In genomic region chr4:45513340-45513739, GRCm38 (mm10) we compare ENCODE assay signal across 9 mouse cellular contexts. TPM values are rescaled to one million over a fixed set of nuclear protein-coding genes. Genes with fewer than 3 reads are reported as not detected.
DNase-seq lines count a peak whose midpoint lies in the region; ATAC-seq and TF ChIP-seq lines count a peak whose summit lies in the region.
"Had no signal": no experiment of that assay in that cellular context is flagged by ENCODE, and none has a peak within 500 bp of the region (broad histone marks: within the 10 kb centered on the region; RNA-seq: fewer than 3 reads in every experiment).

No protein-coding gene starts in this region.

- no peaks in the 10 kb centered on the region for H3K36me3 ChIP-seq in kidney, postnatal 0 days (ENCODE audit: insufficient read depth, low read length)
- no peaks in the 10 kb centered on the region for H3K36me3 ChIP-seq in embryonic facial prominence, embryonic 12.5 days
- no peaks in the 10 kb centered on the region for H3K36me3 ChIP-seq in midbrain, embryonic 16.5 days (ENCODE audit: control insufficient read depth, insufficient read depth, low read length)

- intact Hi-C loops in left cerebral cortex, postnatal 36 days (cut with DNase I) = no loop called here

- peak overlapping the region; percentile 83 for H3K27ac ChIP-seq in kidney, postnatal 0 days
- H3K27ac ChIP-seq in embryonic facial prominence, embryonic 12.5 days = 0 out of 2 replicates have a peak overlapping the region, but pooled peaks have one; percentile 30
- no peak overlapping the region for H3K27ac ChIP-seq in midbrain, embryonic 16.5 days (ENCODE audit: low read length)

- ATAC-seq in kidney, postnatal 0 days (replicated peaks; ENCODE audit: low FRiP score, low read depth) = peak; percentile 34; the same call in 1 of the 2 replicates
- ATAC-seq in embryonic facial prominence, embryonic 12.5 days (ENCODE audit: insufficient number of reproducible peaks, insufficient read depth, low FRiP score, low TSS enrichment) = no peak
- ATAC-seq in inflammation-experienced regulatory T-cells, adult 6 months = peak; percentile 8
- ATAC-seq in midbrain, embryonic 16.5 days = peak; percentile 36; the same call in 1 of the 2 replicates

- H3K4me3 ChIP-seq in kidney, postnatal 0 days (replicated peaks; ENCODE audit: low read depth, low read length) = no peak overlapping the region
- no peak overlapping the region for H3K4me3 ChIP-seq in embryonic facial prominence, embryonic 12.5 days
- no peak overlapping the region for H3K4me3 ChIP-seq in midbrain, embryonic 16.5 days (ENCODE audit: low read depth, low read length)

- no peaks in the 10 kb centered on the region for H3K27me3 ChIP-seq in kidney, postnatal 0 days (ENCODE audit: insufficient read depth, low read length)
- no peaks in the 10 kb centered on the region for H3K27me3 ChIP-seq in embryonic facial prominence, embryonic 12.5 days
- no peaks in the 10 kb centered on the region for H3K27me3 ChIP-seq in midbrain, embryonic 16.5 days (ENCODE audit: control insufficient read depth, insufficient read depth, low read depth, low read length)

- H3K9ac ChIP-seq in kidney, postnatal 0 days (ENCODE audit: low read depth, low read length) = 0 out of 2 replicates have a peak overlapping the region, but pooled peaks have one; percentile 15
- H3K9ac ChIP-seq in embryonic facial prominence, embryonic 12.5 days = no peak overlapping the region
- H3K9ac ChIP-seq in midbrain, embryonic 16.5 days (ENCODE audit: low read depth, low read length) = no peak overlapping the region

- H3K9me3 ChIP-seq in kidney, postnatal 0 days (replicated peaks; ENCODE audit: low read length) = no peaks in the 10 kb centered on the region
- no peaks in the 10 kb centered on the region for H3K9me3 ChIP-seq in embryonic facial prominence, embryonic 12.5 days
- no peaks in the 10 kb centered on the region for H3K9me3 ChIP-seq in midbrain, embryonic 16.5 days (replicated peaks; ENCODE audit: control insufficient read depth, low read length, poor library complexity, severe bottlenecking)

- no peak for TF ChIP-seq CTCF in kidney, postnatal 0 days (IDR thresholded peaks at IDR 0.05; ENCODE audit: low read depth)

- peaks cover 77% of the 10 kb centered on the region for H3K4me1 ChIP-seq in kidney, postnatal 0 days (replicated peaks; ENCODE audit: insufficient read depth, low read length)
- peaks cover 59% of the 10 kb centered on the region for H3K4me1 ChIP-seq in embryonic facial prominence, embryonic 12.5 days
- H3K4me1 ChIP-seq in midbrain, embryonic 16.5 days (ENCODE audit: control insufficient read depth, insufficient read depth, low read length) = peaks cover 21% of the 10 kb centered on the region

- WGBS in kidney, postnatal 0 days = 36% methylated on average over 2 of the region's 2 CpGs
- WGBS in embryonic facial prominence, embryonic 12.5 days = 68% methylated on average over 2 of the region's 2 CpGs
- 72% methylated on average over 2 of the region's 2 CpGs for WGBS in midbrain, embryonic 16.5 days

- H3K4me2 ChIP-seq in kidney, postnatal 0 days (ENCODE audit: low read length) = peak overlapping the region; percentile 21
- peak overlapping the region; percentile 35 for H3K4me2 ChIP-seq in embryonic facial prominence, embryonic 12.5 days (replicated peaks)
- H3K4me2 ChIP-seq in midbrain, embryonic 16.5 days (ENCODE audit: low read length) = no peak overlapping the region; the same call in 1 of the 2 replicates

- no peak for DNase-seq in kidney, postnatal 0 days (ENCODE audit: low spot score)
- no peak for DNase-seq in kidney, postnatal 14 days
- no peak for DNase-seq in left cerebral cortex, postnatal 36 days (ENCODE audit: low spot score in 2 of 2)
- no peak for DNase-seq in embryo, embryonic 11 days
- DNase-seq in adrenal gland, postnatal 4 days (ENCODE audit: low spot score in 2 of 2) = no peak
- DNase-seq: cerebellum, adult 8-10 months had no signal

RNA-seq across cellular contexts. Expression of gene Shb, which starts 18.9 kb away (rescaled TPM):
- 5.4 and 6.6 TPM in 2 replicates for polyA plus RNA-seq in kidney, postnatal 0 days (2015; fragmentation: Nextera tagmentation; extraction: Ambion mirVana)
- polyA plus RNA-seq in embryonic facial prominence, embryonic 12.5 days (2016; fragmentation: Nextera tagmentation; extraction: Ambion mirVana) = 8.3 and 9.6 TPM in 2 replicates
- under 1 TPM in 1 of 3 experiments, not detected in 2; 0.23 TPM for polyA plus RNA-seq in inflammation-experienced regulatory T-cells, adult 6 months (2017; shearing (Covaris generic))
- 3.5 and 4.2 TPM in 2 replicates for polyA plus RNA-seq in midbrain, embryonic 16.5 days (2015; fragmentation: Nextera tagmentation; extraction: Ambion mirVana)
- 10 to 100 TPM; 11.5 to 14.5 TPM for total RNA-seq in left cerebral cortex, postnatal 36 days (2021)
- 10 to 100 TPM; 52.3 to 55.3 TPM for total RNA-seq in adrenal gland, postnatal 4 days (2021)
